Comparison of ENCODE assay signal across 18 mouse cellular contexts in genomic region chr7:89425803-89426725, GRCm38 (mm10). TPM values are rescaled to one million over a fixed set of nuclear protein-coding genes. Genes with fewer than 3 reads are reported as not detected.
DNase-seq lines count a peak whose midpoint lies in the region; ATAC-seq and TF ChIP-seq lines count a peak whose summit lies in the region.
"Had no signal": no experiment of that assay in that cellular context is flagged by ENCODE, and none has a peak within 500 bp of the region (broad histone marks: within the 10 kb centered on the region; RNA-seq: fewer than 3 reads in every experiment).

No protein-coding gene starts in this region.

- no peaks in the 10 kb centered on the region for H3K27me3 ChIP-seq in heart, embryonic 10.5 days (ENCODE audit: insufficient read depth, poor library complexity, severe bottlenecking)
- H3K27me3 ChIP-seq in lung, embryonic 14.5 days (ENCODE audit: insufficient read depth, low read length): no peaks in the 10 kb centered on the region
- no peaks in the 10 kb centered on the region for H3K27me3 ChIP-seq in kidney, embryonic 16.5 days (ENCODE audit: insufficient read depth, low read length)
- H3K27me3 ChIP-seq: heart, embryonic 12.5 days; hindbrain, embryonic 13.5 days; limb, embryonic 15.5 days had no signal

- 45% methylated on average over 11 of the region's 11 CpGs for WGBS in heart, embryonic 10.5 days
- 21% methylated on average over 11 of the region's 11 CpGs for WGBS in lung, embryonic 14.5 days
- WGBS in kidney, embryonic 16.5 days: 29% methylated on average over 11 of the region's 11 CpGs

- no peak overlapping the region for H3K4me3 ChIP-seq in heart, embryonic 10.5 days
- no peak overlapping the region for H3K4me3 ChIP-seq in lung, embryonic 14.5 days (ENCODE audit: low read depth, low read length)
- no peak overlapping the region for H3K4me3 ChIP-seq in kidney, embryonic 16.5 days (ENCODE audit: low read length)
- H3K4me3 ChIP-seq: forebrain, embryonic 10.5 days; gastrocnemius, adult 2 months; heart, embryonic 12.5 days; hindbrain, embryonic 13.5 days; limb, embryonic 15.5 days had no signal

- H3K9ac ChIP-seq in lung, embryonic 14.5 days: no peak overlapping the region
- no peak overlapping the region for H3K9ac ChIP-seq in kidney, embryonic 16.5 days (replicated peaks; ENCODE audit: low read length)
- H3K9ac ChIP-seq: heart, embryonic 12.5 days; hindbrain, embryonic 13.5 days; limb, embryonic 15.5 days; liver, postnatal 0 days had no signal

- TF ChIP-seq CTCF in lung, embryonic 14.5 days (IDR thresholded peaks at IDR 0.05; ENCODE audit: low read depth): no peak

- intact Hi-C loops in heart, postnatal 10 days (cut with DNase I): no loop called here

- H3K27ac ChIP-seq in heart, embryonic 10.5 days: peak overlapping the region; percentile 36; the same call in 1 of the 2 replicates
- H3K27ac ChIP-seq in lung, embryonic 14.5 days (ENCODE audit: low read depth): no peak overlapping the region
- H3K27ac ChIP-seq in kidney, embryonic 16.5 days (ENCODE audit: low read length): 0 out of 2 replicates have a peak overlapping the region, but pooled peaks have one; percentile 38
- H3K27ac ChIP-seq: forebrain, embryonic 10.5 days; gastrocnemius, adult 2 months; hindbrain, embryonic 13.5 days; limb, embryonic 15.5 days had no signal

- H3K4me1 ChIP-seq in heart, embryonic 10.5 days: peaks cover 30% of the 10 kb centered on the region
- no peaks in the 10 kb centered on the region for H3K4me1 ChIP-seq in lung, embryonic 14.5 days (ENCODE audit: insufficient read depth)
- H3K4me1 ChIP-seq in kidney, embryonic 16.5 days (ENCODE audit: insufficient read depth, low read length): peaks cover 46% of the 10 kb centered on the region
- H3K4me1 ChIP-seq: limb, embryonic 15.5 days had no signal

- ATAC-seq in lung, embryonic 14.5 days (ENCODE audit: insufficient read depth): no peak
- no peak for ATAC-seq in kidney, embryonic 16.5 days (ENCODE audit: low FRiP score, low TSS enrichment)
- ATAC-seq: liver, postnatal 0 days had no signal

- no peaks in the 10 kb centered on the region for H3K36me3 ChIP-seq in heart, embryonic 10.5 days
- H3K36me3 ChIP-seq in lung, embryonic 14.5 days (ENCODE audit: insufficient read depth): no peaks in the 10 kb centered on the region
- H3K36me3 ChIP-seq in kidney, embryonic 16.5 days (ENCODE audit: insufficient read depth, low read length): no peaks in the 10 kb centered on the region
- H3K36me3 ChIP-seq: forebrain, embryonic 10.5 days; heart, embryonic 12.5 days; hindbrain, embryonic 13.5 days; limb, embryonic 15.5 days had no signal

- DNase-seq in heart, embryonic 10.5 days (ENCODE audit: low spot score): peak; percentile 69
- DNase-seq in heart, postnatal 10 days: no peak
- DNase-seq in lung, embryonic 14.5 days: peak; percentile 33
- DNase-seq in lung, adult 18-20 months: no peak
- no peak for DNase-seq in adipocyte (ENCODE audit: low spot score)
- no peak for DNase-seq in urinary bladder, postnatal 4 days (ENCODE audit: low spot score in 2 of 2)
- no peak for DNase-seq in spleen, postnatal 36 days (ENCODE audit: low spot score in 2 of 2)
- DNase-seq: adrenal gland, adult 8-10 months; cerebellum, adult 8-10 months; gastrocnemius, adult 2 months; liver, postnatal 0 days; right cerebral cortex, adult 18-20 months; thymus, postnatal 14 days had no signal

- no peaks in the 10 kb centered on the region for H3K9me3 ChIP-seq in heart, embryonic 10.5 days
- H3K9me3 ChIP-seq in lung, embryonic 14.5 days (ENCODE audit: low read depth, low read length): no peaks in the 10 kb centered on the region
- H3K9me3 ChIP-seq in kidney, embryonic 16.5 days (ENCODE audit: low read length): no peaks in the 10 kb centered on the region
- H3K9me3 ChIP-seq: forebrain, embryonic 10.5 days; hindbrain, embryonic 13.5 days; limb, embryonic 15.5 days had no signal

- no peak overlapping the region for H3K4me2 ChIP-seq in lung, embryonic 14.5 days
- 0 out of 2 replicates have a peak overlapping the region, but pooled peaks have one; percentile 15 for H3K4me2 ChIP-seq in kidney, embryonic 16.5 days (replicated peaks; ENCODE audit: low read depth, low read length)
- H3K4me2 ChIP-seq: heart, embryonic 12.5 days; hindbrain, embryonic 13.5 days; limb, embryonic 15.5 days had no signal

RNA-seq across cellular contexts. Expression of gene Fzd4, which starts 21.9 kb away (rescaled TPM):
- 9.2 and 9.7 TPM in 2 replicates for polyA plus RNA-seq in heart, embryonic 10.5 days (2016; fragmentation: Nextera tagmentation; extraction: Ambion mirVana)
- total RNA-seq in heart, postnatal 10 days (2021): 10 to 100 TPM; 46.3 to 49.3 TPM
- 17.1 and 17.3 TPM in 2 replicates for polyA plus RNA-seq in lung, embryonic 14.5 days (2014; fragmentation: Nextera tagmentation; extraction: Ambion mirVana)
- 28.1 and 31.0 TPM in 2 replicates for polyA plus RNA-seq in kidney, embryonic 16.5 days (2015; fragmentation: Nextera tagmentation; extraction: Ambion mirVana)

RNA-seq across cellular contexts. Expression of gene Tmem135, which starts 22.0 kb away (rescaled TPM):
- polyA plus RNA-seq in heart, embryonic 10.5 days (2016; fragmentation: Nextera tagmentation; extraction: Ambion mirVana): 29.2 and 30.1 TPM in 2 replicates
- 10 to 100 TPM; 54.0 to 60.8 TPM for total RNA-seq in heart, postnatal 10 days (2021)
- polyA plus RNA-seq in lung, embryonic 14.5 days (2014; fragmentation: Nextera tagmentation; extraction: Ambion mirVana): 22.6 and 22.9 TPM in 2 replicates
- polyA plus RNA-seq in kidney, embryonic 16.5 days (2015; fragmentation: Nextera tagmentation; extraction: Ambion mirVana): 37.6 and 39.9 TPM in 2 replicates

Comparison
In these comparisons a context has a peak if more than half of its experiments do, and no peak if none do; other contexts are left out.
1. DNase-seq: peak in heart, embryonic 10.5 days (single experiment) and lung, embryonic 14.5 days (single experiment); none in heart, postnatal 10 days (0 of 2), lung, adult 18-20 months (0 of 2), adipocyte (single experiment), urinary bladder, postnatal 4 days (0 of 2) and spleen, postnatal 36 days (0 of 2).